Mouse (Mus musculus) cortical plate, adult 2 months (tissue): ENCODE results near the gene Pak6.

Source experiments
- CTCF ChIP-seq: fragments of 200-500 bp; IDR thresholded peaks from 2 replicates; pipeline ENCODE4 v1.5.1; 2011; ENCODE audit warnings: mild to moderate bottlenecking, control low read depth, low read length; ENCODE audit not compliant: insufficient read depth; ENCODE audit errors: extremely low read depth
- POLR2A ChIP-seq: fragments of 200-500 bp; IDR thresholded peaks from 2 replicates; pipeline ENCODE4 v1.6.1; 2011; ENCODE audit warnings: mild to moderate bottlenecking, low read length, control low read depth; ENCODE audit not compliant: insufficient read depth; ENCODE audit errors: extremely low read depth

DNA sequence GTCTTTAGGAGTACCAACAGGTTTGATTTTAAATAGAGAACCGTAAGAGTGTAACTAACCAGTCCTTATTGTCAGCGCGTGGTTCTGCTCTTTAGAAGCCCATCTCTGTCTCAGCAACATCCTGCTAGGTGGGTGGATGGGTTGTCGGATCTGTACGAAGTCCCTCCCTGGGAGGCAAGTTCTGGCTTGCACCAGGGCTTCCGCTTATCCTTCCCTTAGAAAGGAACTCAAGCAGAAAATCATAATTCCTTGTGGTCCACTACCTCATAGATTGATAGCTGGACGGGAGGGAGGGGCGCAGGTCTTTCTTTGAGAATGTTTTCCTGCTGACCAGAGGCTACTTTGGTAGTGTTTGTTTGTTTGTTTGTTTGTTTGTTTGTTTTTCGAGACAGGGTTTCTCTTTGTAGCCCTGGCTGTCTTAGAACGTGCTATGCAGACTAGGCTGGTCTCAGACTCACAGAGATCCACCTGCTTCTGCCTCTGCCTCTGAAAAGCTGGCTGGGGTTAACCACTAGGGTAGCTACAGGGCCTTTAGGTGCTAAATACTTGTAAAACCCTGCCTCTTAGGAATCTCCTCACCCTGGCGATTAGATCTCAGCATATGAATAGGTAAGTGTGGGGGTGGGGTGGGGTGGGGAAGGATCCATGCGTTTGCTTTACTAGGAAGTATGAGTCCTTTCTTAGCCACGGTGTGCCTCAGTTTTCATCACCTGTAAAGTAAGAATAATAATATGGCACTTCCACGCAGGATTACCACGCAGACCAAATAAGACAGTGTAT is 10.8 kb downstream of the Pak6 start:
- no peak for TF ChIP-seq CTCF
- TF ChIP-seq POLR2A = no peak
